Mouse (Mus musculus): Measurements from ENCODE around the gene Kiss1r. TPM values are rescaled to one million over a fixed set of nuclear protein-coding genes. Genes with fewer than 3 reads are reported as not detected.

Gene Kiss1r
- polyA plus RNA-seq, 1 experiment from 2014 or later = 1.4 TPM

- Histone ChIP-seq H3K4me2 (replicated peaks) (peak overlapping the region; percentile 86), H3K4me1 (peaks cover 41% of the 10 kb centered on the region), H3K9ac (peak overlapping the region; percentile 91), H3K9me3 (no peaks in the 10 kb centered on the region), H3K36me3 (peaks cover 20% of the 10 kb centered on the region), H3K27ac (peak overlapping the region; percentile 97), H3K27me3 (peaks cover 12% of the 10 kb centered on the region), H3K4me3 (peak overlapping the region; percentile 96)
- ATAC-seq (ENCODE audit: insufficient number of reproducible peaks, insufficient read depth, low FRiP score, low TSS enrichment) = peak; percentile 6; the same call in 1 of the 2 replicates
- under 1% methylated on average over 54 of the region's 54 CpGs for WGBS
These were observed 10.7 kb downstream of the Kiss1r start for GRCm38 (mm10) chr10:79927324-79928029.

- peak overlapping the region; percentile 97 for H3K27ac ChIP-seq
- peak overlapping the region; percentile 91 for H3K9ac ChIP-seq
- peak overlapping the region; percentile 86 for H3K4me2 ChIP-seq (replicated peaks)
- H3K4me1 ChIP-seq = peaks cover 48% of the 10 kb centered on the region
- WGBS = 0% methylated on average over 29 of the region's 29 CpGs
- peaks cover 5% of the 10 kb centered on the region for H3K27me3 ChIP-seq
- H3K4me3 ChIP-seq = peak overlapping the region; percentile 96
- no peak for ATAC-seq (ENCODE audit: insufficient number of reproducible peaks, insufficient read depth, low FRiP score, low TSS enrichment)
- no peaks in the 10 kb centered on the region for H3K9me3 ChIP-seq
- H3K36me3 ChIP-seq = peaks cover 27% of the 10 kb centered on the region
These were observed 11.4 kb downstream of the Kiss1r start for GRCm38 (mm10) chr10:79928030-79928694.

- WGBS = 13% methylated on average over 9 of the region's 9 CpGs
- no peak for ATAC-seq (ENCODE audit: insufficient number of reproducible peaks, insufficient read depth, low FRiP score, low TSS enrichment)
- peaks cover 56% of the 10 kb centered on the region for H3K4me1 ChIP-seq
These were observed 12.3 kb downstream of the Kiss1r start for GRCm38 (mm10) chr10:79928907-79929701.

GRCm38 (mm10) chr10:79929967-79930825, 13.4 kb downstream of the Kiss1r start:
- 0 out of 2 replicates have a peak overlapping the region, but pooled peaks have one; percentile 7 for H3K9ac ChIP-seq
- no peak overlapping the region for H3K4me3 ChIP-seq
- 0 out of 2 replicates have a peak overlapping the region, but pooled peaks have one; percentile 97 for H3K27ac ChIP-seq
- no peaks in the 10 kb centered on the region for H3K9me3 ChIP-seq
- 88% methylated on average over 18 of the region's 18 CpGs for WGBS
- no peak overlapping the region for H3K4me2 ChIP-seq (replicated peaks)
- peaks cover 53% of the 10 kb centered on the region for H3K4me1 ChIP-seq
- ATAC-seq (ENCODE audit: insufficient number of reproducible peaks, insufficient read depth, low FRiP score, low TSS enrichment) = no peak
- H3K27me3 ChIP-seq = no peaks in the 10 kb centered on the region
- peaks cover 38% of the 10 kb centered on the region for H3K36me3 ChIP-seq

More at GRCm38 (mm10) chr10:79928907-79929701, 12.3 kb downstream of the Kiss1r start:
- Histone ChIP-seq H3K4me2 (replicated peaks) (peak overlapping the region; percentile 86), H3K9ac (peak overlapping the region; percentile 91; the same call in 1 of the 2 replicates), H3K36me3 (peaks cover 32% of the 10 kb centered on the region), H3K4me3 (peak overlapping the region; percentile 96), H3K27ac (peak overlapping the region; percentile 97), H3K27me3 (no peaks in the 10 kb centered on the region; the same call in 1 of the 2 replicates), H3K9me3 (no peaks in the 10 kb centered on the region)

- H3K27me3 ChIP-seq = no peaks in the 10 kb centered on the region
- 0 out of 2 replicates have a peak overlapping the region, but pooled peaks have one; percentile 7 for H3K9ac ChIP-seq
- no peaks in the 10 kb centered on the region for H3K9me3 ChIP-seq
- peaks cover 38% of the 10 kb centered on the region for H3K36me3 ChIP-seq
- H3K4me1 ChIP-seq = peaks cover 49% of the 10 kb centered on the region
- H3K4me3 ChIP-seq = no peak overlapping the region
- ATAC-seq (ENCODE audit: insufficient number of reproducible peaks, insufficient read depth, low FRiP score, low TSS enrichment) = no peak
- H3K27ac ChIP-seq = no peak overlapping the region
- 87% methylated on average over 16 of the region's 16 CpGs for WGBS
- no peak overlapping the region for H3K4me2 ChIP-seq (replicated peaks)
These were observed 14.0 kb downstream of the Kiss1r start for GRCm38 (mm10) chr10:79930826-79931186.

- H3K27ac ChIP-seq = peak overlapping the region; percentile 70
These were observed 15.0 kb downstream of the Kiss1r start for GRCm38 (mm10) chr10:79931797-79932196.

GRCm38 (mm10) chr10:79932736-79933135, 16.0 kb downstream of the Kiss1r start:
- ATAC-seq (ENCODE audit: insufficient number of reproducible peaks, insufficient read depth, low FRiP score, low TSS enrichment) = no peak
- H3K4me3 ChIP-seq = no peak overlapping the region

More at GRCm38 (mm10) chr10:79931797-79932196, 15.0 kb downstream of the Kiss1r start:
- no peak overlapping the region for H3K4me2 ChIP-seq (replicated peaks)
- H3K36me3 ChIP-seq = peaks cover 47% of the 10 kb centered on the region
- 79% methylated on average over 9 of the region's 9 CpGs for WGBS
- H3K4me1 ChIP-seq = peaks cover 48% of the 10 kb centered on the region
- no peak overlapping the region for H3K9ac ChIP-seq
- no peak for ATAC-seq (ENCODE audit: insufficient number of reproducible peaks, insufficient read depth, low FRiP score, low TSS enrichment)
- H3K4me3 ChIP-seq = 0 out of 2 replicates have a peak overlapping the region, but pooled peaks have one; percentile 0
- H3K9me3 ChIP-seq = no peaks in the 10 kb centered on the region
- H3K27me3 ChIP-seq = no peaks in the 10 kb centered on the region

GRCm38 (mm10) chr10:79933145-79933679, 16.4 kb downstream of the Kiss1r start:
- Histone ChIP-seq H3K4me3 (no peak overlapping the region), H3K9ac (no peak overlapping the region), H3K36me3 (peaks cover 61% of the 10 kb centered on the region), H3K27me3 (no peaks in the 10 kb centered on the region), H3K9me3 (no peaks in the 10 kb centered on the region), H3K27ac (peak overlapping the region; percentile 70; the same call in 1 of the 2 replicates), H3K4me1 (peaks cover 54% of the 10 kb centered on the region), H3K4me2 (replicated peaks) (peak overlapping the region; percentile 15; the same call in 1 of the 2 replicates)
- WGBS = 54% methylated on average over 9 of the region's 9 CpGs
- ATAC-seq (ENCODE audit: insufficient number of reproducible peaks, insufficient read depth, low FRiP score, low TSS enrichment) = no peak

More at GRCm38 (mm10) chr10:79932736-79933135, 16.0 kb downstream of the Kiss1r start:
- Histone ChIP-seq H3K27me3 (no peaks in the 10 kb centered on the region), H3K4me1 (peaks cover 54% of the 10 kb centered on the region), H3K9ac (no peak overlapping the region; the same call in 1 of the 2 replicates), H3K36me3 (peaks cover 57% of the 10 kb centered on the region), H3K9me3 (no peaks in the 10 kb centered on the region), H3K4me2 (replicated peaks) (peak overlapping the region; percentile 15; the same call in 1 of the 2 replicates), H3K27ac (peak overlapping the region; percentile 70)
- WGBS = 9% methylated on average over 8 of the region's 8 CpGs

- WGBS = 55% methylated on average over 6 of the region's 6 CpGs
- H3K36me3 ChIP-seq = peaks cover 62% of the 10 kb centered on the region
- no peak overlapping the region for H3K9ac ChIP-seq
- H3K4me1 ChIP-seq = peaks cover 47% of the 10 kb centered on the region
- H3K4me2 ChIP-seq (replicated peaks) = no peak overlapping the region
- no peaks in the 10 kb centered on the region for H3K9me3 ChIP-seq
- no peak overlapping the region; the same call in 1 of the 2 replicates for H3K27ac ChIP-seq
- no peaks in the 10 kb centered on the region for H3K27me3 ChIP-seq
- no peak overlapping the region for H3K4me3 ChIP-seq
- ATAC-seq (ENCODE audit: insufficient number of reproducible peaks, insufficient read depth, low FRiP score, low TSS enrichment) = no peak
These were observed 17.1 kb downstream of the Kiss1r start for GRCm38 (mm10) chr10:79933861-79934260.

- Histone ChIP-seq H3K4me2 (replicated peaks) (no peak overlapping the region), H3K27ac (no peak overlapping the region; the same call in 1 of the 2 replicates), H3K9me3 (no peaks in the 10 kb centered on the region), H3K36me3 (peaks cover 62% of the 10 kb centered on the region), H3K4me1 (peaks cover 43% of the 10 kb centered on the region), H3K27me3 (no peaks in the 10 kb centered on the region), H3K4me3 (no peak overlapping the region), H3K9ac (no peak overlapping the region)
- 71% methylated on average over 13 of the region's 13 CpGs for WGBS
- no peak for ATAC-seq (ENCODE audit: insufficient number of reproducible peaks, insufficient read depth, low FRiP score, low TSS enrichment)
These were observed 17.5 kb downstream of the Kiss1r start for GRCm38 (mm10) chr10:79934272-79934721.

Data from embryonic facial prominence, embryonic 12.5 days (tissue).